Mouse (Mus musculus): ENCODE measurements at regions not wholly inside any gene's neighbourhood (a gene's known extent, or its start where the extent isn't known, plus 50 kb on each side); places are given as distances from the start of the nearest gene placed in this dataset.

GRCm38 (mm10) chr1:65687322-65687721, 239.0 kb upstream of the Crygf start:
- TF ChIP-seq POLR2A (IDR thresholded peaks at IDR 0.05; ENCODE audit: insufficient read length, low read depth) (no peak), E2F4 (IDR thresholded peaks at IDR 0.05; ENCODE audit: insufficient read depth) (no peak), POLR2AphosphoS2 (IDR thresholded peaks at IDR 0.05; ENCODE audit: insufficient read length, low read depth) (no peak), USF1 (IDR thresholded peaks at IDR 0.05; ENCODE audit: low read depth) (no peak), MYOD1 (IDR thresholded peaks at IDR 0.05; ENCODE audit: control insufficient read depth in 1 of 3, insufficient read length in 2 of 3, low read depth in 2 of 3) (no peak), REST (IDR thresholded peaks at IDR 0.05; ENCODE audit: insufficient read depth, insufficient read length) (no peak), MAX (IDR thresholded peaks at IDR 0.05; ENCODE audit: low read depth) (no peak), TCF12 (IDR thresholded peaks at IDR 0.05; ENCODE audit: insufficient read depth, poor library complexity, severe bottlenecking) (no peak), MYOG (IDR thresholded peaks at IDR 0.05; ENCODE audit: control insufficient read depth in 1 of 3, insufficient read depth in 1 of 3, insufficient read length in 2 of 3, low read depth in 2 of 3) (no peak), CEBPB (IDR thresholded peaks at IDR 0.05; ENCODE audit: insufficient read depth, poor library complexity, severe bottlenecking) (no peak)

All from myocyte (in vitro differentiated cells).